Mouse (Mus musculus): Measurements from ENCODE around the gene Vmn1r77.
"Not testable (repeated sequence)": the region's sequence is repeated elsewhere in the genome, so short reads cannot be mapped to it uniquely, and the experiment has no call there.

- TF ChIP-seq USF1 (IDR thresholded peaks at IDR 0.05; ENCODE audit: low read depth, low read length); RCOR1 (conservative IDR thresholded peaks at IDR 0.05; ENCODE audit: low read depth, low read length); E2F4 (IDR thresholded peaks at IDR 0.05; ENCODE audit: insufficient replicate concordance, low read depth, low read length); NELFE (IDR thresholded peaks at IDR 0.05; ENCODE audit: low read depth, low read length); CTCF (conservative IDR thresholded peaks at IDR 0.05 in 1 of 2, IDR thresholded peaks at IDR 0.05 in 1 of 2; ENCODE audit: low read depth in 2 of 2, low read length in 2 of 2); MAZ (IDR thresholded peaks at IDR 0.05; ENCODE audit: low read depth, low read length); POLR2A (IDR thresholded peaks at IDR 0.05; ENCODE audit: low read depth, low read length); POLR2AphosphoS2 (IDR thresholded peaks at IDR 0.05; ENCODE audit: low read depth, low read length); EP300 (IDR thresholded peaks at IDR 0.05; ENCODE audit: low read length); MAX (IDR thresholded peaks at IDR 0.05; ENCODE audit: low read length); TBP (conservative IDR thresholded peaks at IDR 0.05; ENCODE audit: low read depth, low read length); JUND (conservative IDR thresholded peaks at IDR 0.05; ENCODE audit: low read depth, low read length): not testable (repeated sequence)
These were observed at the start of gene Vmn1r77 for GRCm38 (mm10) chr7:12036452-12036851.

Data from CH12.LX (cell line).